Mouse (Mus musculus) skeletal muscle tissue, adult 2 months (tissue): ENCODE data around the gene Zbtb8os.
"Not testable (repeated sequence)": the region's sequence is repeated elsewhere in the genome, so short reads cannot be mapped to it uniquely, and the experiment has no call there.

Source experiments
- DNase-seq: peaks from one replicate; pipeline ENCODE4 v3.0.0-alpha.2; 2012; ENCODE audit warnings: low read depth, low spot score

The Zbtb8os gene

GRCm38 (mm10) chr4:129332846-129333245 lies 2.6 kb upstream of the Zbtb8os start:
- DNase-seq, result no peak

DNA sequence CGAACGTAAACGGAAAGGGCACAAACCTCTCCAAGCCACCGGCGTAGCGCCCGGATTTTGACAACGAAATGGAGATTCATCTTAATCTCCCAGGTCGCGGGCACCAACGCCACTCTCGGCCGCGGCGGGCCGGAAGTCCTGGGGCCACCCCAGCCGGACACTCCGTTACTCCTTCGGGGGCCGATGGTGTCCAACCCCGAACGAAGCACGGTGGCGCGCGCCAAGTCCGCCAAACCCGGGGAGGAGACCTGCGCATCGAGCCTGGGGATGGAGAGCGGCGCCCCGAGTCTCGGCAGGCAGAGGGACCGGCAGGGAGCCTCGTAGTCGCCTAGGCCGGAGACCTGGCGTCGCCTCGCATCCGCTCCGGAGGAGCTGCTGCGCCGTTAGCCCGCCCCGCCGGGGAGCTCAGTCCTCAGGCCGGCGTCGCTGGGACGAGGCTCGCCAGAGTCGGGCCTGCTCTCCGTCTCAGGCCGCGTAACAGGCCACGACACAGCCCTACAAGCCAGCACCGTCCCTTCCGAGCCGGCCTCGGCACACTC lies 749 bp upstream of the Zbtb8os start:
- DNase-seq, result peak; percentile 3

DNA sequence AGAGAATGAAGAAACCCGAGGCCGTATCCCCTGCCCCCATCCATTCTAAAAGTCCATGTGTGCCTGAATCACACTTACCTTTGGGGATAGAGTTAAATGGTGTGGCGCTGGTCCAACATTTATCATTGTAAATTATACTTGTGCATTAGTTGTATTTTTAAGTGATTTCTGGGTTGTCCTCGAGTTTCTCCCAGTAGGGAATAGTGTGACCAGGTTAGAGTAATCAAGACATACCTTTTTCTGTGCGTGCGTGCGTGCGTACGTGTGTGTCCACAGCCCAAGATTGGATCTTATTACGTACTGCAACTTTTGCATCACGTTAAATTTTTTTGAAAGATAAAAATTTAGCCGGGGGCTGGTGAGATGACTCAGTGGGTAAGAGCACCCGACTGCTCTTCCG lies 796 bp downstream of the Zbtb8os start:
- peak; percentile 16 for DNase-seq

DNA sequence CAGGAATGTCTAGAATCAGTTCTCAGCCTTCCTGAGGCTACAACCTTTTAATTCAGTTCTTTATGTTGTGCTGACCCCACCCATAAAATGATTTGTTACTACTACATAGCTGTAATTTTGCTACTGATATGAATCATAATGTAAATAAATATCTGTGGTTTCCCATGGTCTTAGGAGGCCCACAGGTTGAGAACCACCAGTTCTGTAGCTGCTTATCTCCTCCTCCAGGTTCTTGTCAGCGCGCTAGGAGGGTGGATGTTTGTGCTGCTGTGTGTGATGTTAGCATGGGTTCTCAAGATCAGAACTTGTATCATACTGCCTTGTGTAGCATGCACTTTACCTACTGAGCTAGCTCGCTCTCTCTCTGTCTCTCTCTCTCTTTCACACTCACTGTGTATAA lies 4.2 kb downstream of the Zbtb8os start:
- DNase-seq, result no peak

- no peak for DNase-seq
These were observed 6.4 kb downstream of the Zbtb8os start for GRCm38 (mm10) chr4:129341888-129342287.

- DNase-seq, result no peak
These were observed 7.2 kb downstream of the Zbtb8os start for GRCm38 (mm10) chr4:129342705-129343104.

- no peak for DNase-seq
These were observed 11.1 kb downstream of the Zbtb8os start for GRCm38 (mm10) chr4:129346481-129347154.

DNA sequence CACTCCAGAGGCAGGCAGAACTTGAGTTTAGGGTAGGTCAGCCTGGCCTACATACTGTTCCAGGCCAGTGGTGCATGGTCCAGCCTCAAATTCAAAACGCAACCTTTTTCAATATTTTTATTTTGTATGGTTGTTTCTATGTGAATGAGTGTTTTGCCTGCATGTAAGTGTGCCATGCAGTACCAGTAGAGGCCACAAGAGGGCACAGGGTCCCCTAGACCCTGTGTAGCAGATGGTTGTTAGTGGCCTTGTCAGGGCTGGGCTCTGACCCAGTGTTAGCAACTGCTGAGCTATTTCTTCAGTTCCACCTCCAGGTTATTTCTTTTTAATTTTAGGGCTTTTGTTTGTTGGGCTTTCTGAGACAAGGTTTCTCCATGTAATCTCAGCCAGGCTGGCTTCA lies 15.1 kb downstream of the Zbtb8os start:
- DNase-seq, result peak; percentile 84

GRCm38 (mm10) chr4:129351111-129351510 lies 15.6 kb downstream of the Zbtb8os start:
- DNase-seq, result no peak

- DNase-seq, result no peak
These were observed 17.7 kb downstream of the Zbtb8os start for GRCm38 (mm10) chr4:129353176-129353575.

- DNase-seq, result no peak
These were observed 18.7 kb downstream of the Zbtb8os start for GRCm38 (mm10) chr4:129354236-129354635.

- no peak for DNase-seq
These were observed 22.2 kb downstream of the Zbtb8os start for GRCm38 (mm10) chr4:129357613-129358163.

DNA sequence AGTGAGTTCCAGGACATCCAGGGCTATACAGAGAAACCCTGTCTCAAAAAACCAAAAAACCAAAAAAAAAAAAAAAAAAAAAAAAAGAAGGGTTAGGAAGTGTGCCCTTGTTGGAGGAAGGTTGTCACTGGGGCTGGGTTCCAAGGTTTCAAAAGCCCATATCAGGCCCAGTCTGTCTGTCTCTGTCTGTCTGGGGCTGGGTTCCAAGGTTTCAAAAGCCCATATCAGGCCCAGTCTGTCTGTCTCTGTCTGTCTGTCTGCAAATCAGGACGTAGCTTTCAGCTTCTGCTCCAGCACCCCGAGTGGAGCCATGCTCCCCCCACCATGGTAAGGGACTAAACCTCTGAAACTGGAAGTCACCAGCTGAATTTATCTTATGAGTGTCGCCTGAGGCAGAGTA lies 26.7 kb downstream of the Zbtb8os start:
- DNase-seq, result not testable (repeated sequence)

DNA sequence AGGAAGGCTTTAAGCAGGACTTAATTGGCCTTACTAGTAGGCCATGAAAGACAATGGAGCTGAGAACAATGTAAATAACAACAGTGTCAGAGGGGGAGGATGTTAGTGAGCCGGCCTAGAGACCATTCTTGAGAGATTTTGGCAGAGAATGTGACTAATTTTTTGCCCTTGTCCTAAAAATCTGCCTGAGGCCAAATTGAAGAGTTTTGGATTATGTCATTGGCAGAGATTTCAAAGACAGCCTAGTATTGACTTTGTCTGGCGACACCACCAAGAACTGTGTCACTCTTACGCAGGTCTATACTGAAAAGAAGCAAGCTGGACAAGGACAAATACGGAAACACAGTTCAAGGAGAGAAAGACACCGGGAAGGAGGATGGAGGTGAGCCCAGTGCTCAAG lies 27.3 kb downstream of the Zbtb8os start:
- DNase-seq, result no peak

- DNase-seq, result no peak
These were observed 28.0 kb downstream of the Zbtb8os start for GRCm38 (mm10) chr4:129363463-129363862.

- no peak for DNase-seq
These were observed 28.9 kb downstream of the Zbtb8os start for GRCm38 (mm10) chr4:129364379-129364778.

GRCm38 (mm10) chr4:129365224-129365623 lies 29.7 kb downstream of the Zbtb8os start:
- DNase-seq, result no peak

DNA sequence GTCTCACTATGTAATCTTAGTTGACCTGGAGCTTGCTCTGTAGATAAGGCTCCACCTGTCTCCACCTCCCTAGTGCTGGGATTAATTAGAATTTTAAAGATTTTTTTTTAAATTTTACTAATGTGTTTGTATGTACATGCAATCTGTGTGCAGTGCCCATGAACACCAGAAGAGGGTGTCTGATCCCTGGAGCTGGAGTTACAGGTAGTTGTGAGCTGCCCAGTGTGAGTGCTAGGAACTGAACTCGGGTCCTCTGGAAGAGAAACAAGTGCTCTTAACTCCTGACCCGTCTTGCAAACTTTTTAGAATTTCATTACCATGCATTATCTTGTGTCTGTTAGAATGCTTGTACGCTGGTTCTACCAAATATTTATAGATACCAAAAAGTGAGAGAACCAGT lies 35.9 kb downstream of the Zbtb8os start:
- no peak for DNase-seq

DNA sequence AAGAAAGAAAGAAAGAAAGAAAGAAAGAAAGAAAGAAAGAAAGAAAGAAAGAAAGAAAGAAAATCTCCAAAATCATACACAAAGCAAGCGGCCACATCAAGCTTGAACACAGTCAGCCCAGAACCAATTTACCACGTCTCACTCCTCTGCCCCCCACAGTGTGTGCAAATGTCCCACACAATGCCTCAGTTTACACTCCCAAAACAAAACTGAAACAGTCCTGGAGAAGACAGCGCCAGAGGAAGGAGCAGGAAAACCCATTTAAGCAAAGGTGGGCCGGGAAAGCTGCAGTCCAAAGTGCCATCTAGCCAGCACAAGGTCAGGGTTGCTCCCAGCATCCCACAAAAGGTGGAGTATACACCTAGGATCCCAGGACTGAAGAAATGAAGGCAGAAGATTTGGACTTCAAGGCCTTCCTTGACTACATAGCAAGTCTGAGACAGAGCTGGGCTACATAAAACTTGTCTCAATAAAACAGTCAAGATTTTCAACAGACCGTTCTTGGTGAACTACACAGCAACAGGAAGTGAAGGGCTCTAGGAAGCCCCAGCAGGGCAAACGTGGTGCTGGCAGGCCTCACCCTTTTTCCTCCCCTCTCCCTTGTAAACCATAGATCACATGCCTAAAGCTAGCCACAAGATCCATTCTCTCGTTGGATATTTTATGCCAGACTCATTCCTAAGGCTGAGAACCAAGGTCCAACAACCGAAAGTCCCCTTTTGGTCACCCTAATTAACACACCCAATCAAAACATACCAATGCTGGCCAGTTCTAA lies 37.9 kb downstream of the Zbtb8os start:
- DNase-seq, result no peak

DNA sequence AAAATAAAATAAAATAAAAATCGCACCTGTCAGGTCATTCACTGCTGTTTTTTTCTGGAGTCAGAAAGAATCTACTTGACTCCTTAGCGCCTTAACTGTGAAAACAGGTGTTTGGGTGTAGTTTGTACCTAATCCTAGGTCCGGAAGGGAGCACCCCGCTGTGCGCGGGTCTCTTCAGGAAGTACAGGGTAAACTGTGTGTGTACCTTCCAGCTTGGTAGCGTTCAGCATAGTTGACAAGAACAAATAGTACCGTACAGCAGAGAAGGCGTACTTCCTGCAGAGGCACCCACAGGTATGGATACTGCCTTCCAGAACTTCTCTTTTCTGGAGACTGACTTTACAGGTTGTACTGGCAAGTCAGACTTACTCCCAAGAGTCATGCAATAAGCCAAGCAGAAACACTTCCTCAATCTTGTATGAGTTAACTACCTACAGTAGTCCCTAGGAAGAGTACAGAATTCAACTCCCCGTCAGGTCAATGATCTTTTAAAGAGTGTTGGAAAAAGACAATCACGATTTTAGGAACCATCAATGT lies 38.8 kb downstream of the Zbtb8os start:
- DNase-seq, result no peak

DNA sequence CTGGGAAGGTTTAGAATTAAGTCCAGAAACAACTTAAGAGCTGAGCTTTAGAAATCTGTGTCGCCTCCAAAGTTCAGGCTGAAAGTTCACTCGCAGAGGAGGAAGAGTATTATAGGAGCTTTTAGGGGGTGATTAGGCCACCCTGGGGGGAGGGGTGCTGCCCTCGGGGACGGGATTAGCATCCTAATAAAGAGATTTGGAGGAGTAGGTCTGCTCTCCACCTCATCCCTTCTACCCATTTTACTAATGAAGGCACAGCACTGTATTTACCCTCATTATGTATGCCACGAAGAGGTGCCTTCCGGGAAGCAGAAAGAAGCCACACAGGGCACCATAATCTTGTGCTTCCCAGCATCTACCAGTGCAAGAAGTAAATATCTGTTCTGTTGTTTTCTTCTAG lies 39.5 kb downstream of the Zbtb8os start:
- DNase-seq, result no peak

GRCm38 (mm10) chr4:129375821-129376220 lies 40.3 kb downstream of the Zbtb8os start:
- no peak for DNase-seq
